Mouse (Mus musculus) kidney, embryonic 14.5 days (tissue): ENCODE data around the gene Pnpo. TPM values are rescaled to one million over a fixed set of nuclear protein-coding genes. Genes with fewer than 3 reads are reported as not detected.

ENCODE experiments used
- ATAC-seq: fragments of 200-750 bp; cut with Nextera tagmentation; 2 replicates; pipeline ENCODE4 v1.8.0; 2017; ENCODE audit warnings: moderate number of reproducible peaks, mild to moderate bottlenecking, moderate TSS enrichment, moderate library complexity; ENCODE audit not compliant: low FRiP score, low TSS enrichment
- H3K27ac ChIP-seq: fragments of 300-500 bp; sonication (generic); 2 replicates; pipeline ENCODE4 v1.5.1; 2014; ENCODE audit warnings: low read depth, mild to moderate bottlenecking, low read length, moderate library complexity, mixed read lengths
- H3K27me3 ChIP-seq: fragments of 300-500 bp; sonication (generic); 2 replicates; pipeline ENCODE4 v1.6.1; 2014; ENCODE audit warnings: mild to moderate bottlenecking, low read length; ENCODE audit not compliant: control insufficient read depth, insufficient read depth
- H3K36me3 ChIP-seq: fragments of 300-500 bp; sonication (generic); 2 replicates; pipeline ENCODE4 v1.6.1; 2014; ENCODE audit warnings: low read length, mixed read lengths; ENCODE audit not compliant: control insufficient read depth, insufficient read depth
- H3K4me1 ChIP-seq: fragments of 300-500 bp; sonication (generic); 2 replicates; pipeline ENCODE4 v1.6.1; 2014; ENCODE audit warnings: low read length, mixed read lengths; ENCODE audit not compliant: control insufficient read depth, insufficient read depth
- H3K4me2 ChIP-seq: fragments of 300-500 bp; sonication (generic); replicated peaks from 2 replicates; pipeline ENCODE4 v1.6.1; 2014; ENCODE audit warnings: low read depth, mild to moderate bottlenecking, low read length
- H3K4me3 ChIP-seq: fragments of 300-500 bp; sonication (generic); 2 replicates; pipeline ENCODE4 v1.5.1; 2014; ENCODE audit warnings: mild to moderate bottlenecking, low read length
- H3K9ac ChIP-seq: fragments of 300-500 bp; sonication (generic); 2 replicates; pipeline ENCODE4 v1.6.1; 2014; ENCODE audit warnings: low read depth, mild to moderate bottlenecking, low read length, moderate library complexity
- H3K9me3 ChIP-seq: fragments of 300-500 bp; sonication (generic); 2 replicates; pipeline ENCODE4 v1.6.1; 2016; ENCODE audit warnings: low read length; ENCODE audit not compliant: control insufficient read depth
- WGBS: fragments of 180-500 bp; shearing (Covaris S2); extraction: QIAGEN DNeasy Blood & Tissue Kit; methylation state at CpG from one replicate; pipeline ENCODE4 v1.1.7; 2014; 5-methylcytosine and 5-hydroxymethylcytosine counted together
- polyA plus RNA-seq: library from polyadenylated mRNA; unstranded; fragments of >200 nt; fragmentation: Nextera tagmentation; extraction: Ambion mirVana; gene quantifications from 2 replicates; pipeline ENCODE4 v1.2.1, GENCODE M21; 2014

Pnpo gene
- polyA plus RNA-seq, 1 experiment from 2014 or later = 28.0 TPM

DNA sequence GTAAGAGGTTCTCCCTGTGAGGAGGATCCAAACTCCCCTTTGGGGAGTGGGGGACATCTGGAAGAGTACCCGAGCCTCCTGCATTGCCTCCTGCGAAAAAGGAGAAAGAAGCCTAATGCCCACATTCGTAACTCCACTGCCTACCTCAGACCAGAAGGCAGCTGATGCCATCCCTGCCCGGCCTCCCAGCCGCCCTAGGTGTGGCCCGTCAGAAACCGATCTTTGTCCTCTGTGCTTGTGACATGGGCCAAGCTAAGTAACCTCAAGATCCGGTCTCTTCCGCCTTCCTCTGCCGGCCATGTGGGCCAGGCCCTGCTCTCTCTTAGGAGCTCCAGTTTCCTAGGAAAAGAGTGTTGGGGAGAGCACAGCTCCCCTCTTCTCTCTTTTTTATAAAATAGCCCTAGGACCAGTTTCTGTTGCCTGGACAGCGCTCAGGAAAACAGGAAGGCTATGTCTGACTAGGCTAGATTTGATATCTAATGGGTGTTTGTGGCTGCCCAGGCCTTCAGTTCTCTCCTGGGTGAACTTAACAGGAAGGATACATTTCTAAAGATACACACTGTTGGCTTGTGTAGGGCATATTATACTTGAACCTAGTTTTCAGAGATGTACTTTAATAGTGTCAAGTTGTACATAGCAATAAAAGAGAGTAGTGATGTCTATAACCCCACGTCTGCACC lies 18.2 kb downstream of the Pnpo start:
- no peak overlapping the region for H3K4me2 ChIP-seq
- no peak overlapping the region for H3K4me3 ChIP-seq
- 89% methylated on average over 12 of the region's 12 CpGs for WGBS
- H3K9ac ChIP-seq = no peak overlapping the region
- no peaks in the 10 kb centered on the region for H3K9me3 ChIP-seq
- no peaks in the 10 kb centered on the region for H3K27me3 ChIP-seq
- H3K36me3 ChIP-seq = no peaks in the 10 kb centered on the region
- H3K27ac ChIP-seq = no peak overlapping the region
- H3K4me1 ChIP-seq = no peaks in the 10 kb centered on the region; the same call in 1 of the 2 replicates
- ATAC-seq = no peak

DNA sequence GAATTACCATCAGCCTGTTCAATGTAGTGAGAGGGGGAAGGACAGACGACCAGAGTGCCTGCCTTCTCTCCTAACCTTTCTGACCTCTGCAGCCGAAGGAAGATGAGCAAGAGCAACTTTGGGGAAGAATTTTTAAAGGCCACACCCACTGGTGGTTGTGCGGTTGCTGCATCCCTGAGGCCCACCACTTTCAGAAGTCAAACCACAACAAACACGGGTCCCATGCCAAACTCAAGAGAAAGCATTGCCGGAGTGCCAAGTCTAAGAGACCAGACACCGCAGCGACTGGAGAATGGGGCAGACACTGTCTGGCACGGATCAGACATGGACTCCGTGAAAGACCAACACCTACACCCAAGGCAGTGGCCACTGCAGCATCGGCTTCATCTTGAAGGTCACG lies 18.9 kb downstream of the Pnpo start:
- H3K4me1 ChIP-seq = no peaks in the 10 kb centered on the region; the same call in 1 of the 2 replicates
- no peaks in the 10 kb centered on the region for H3K9me3 ChIP-seq
- no peaks in the 10 kb centered on the region for H3K36me3 ChIP-seq
- H3K27ac ChIP-seq = no peak overlapping the region
- no peak overlapping the region for H3K4me3 ChIP-seq
- no peak for ATAC-seq
- 83% methylated on average over 11 of the region's 11 CpGs for WGBS
- no peaks in the 10 kb centered on the region for H3K27me3 ChIP-seq
- H3K4me2 ChIP-seq = no peak overlapping the region
- H3K9ac ChIP-seq = no peak overlapping the region

DNA sequence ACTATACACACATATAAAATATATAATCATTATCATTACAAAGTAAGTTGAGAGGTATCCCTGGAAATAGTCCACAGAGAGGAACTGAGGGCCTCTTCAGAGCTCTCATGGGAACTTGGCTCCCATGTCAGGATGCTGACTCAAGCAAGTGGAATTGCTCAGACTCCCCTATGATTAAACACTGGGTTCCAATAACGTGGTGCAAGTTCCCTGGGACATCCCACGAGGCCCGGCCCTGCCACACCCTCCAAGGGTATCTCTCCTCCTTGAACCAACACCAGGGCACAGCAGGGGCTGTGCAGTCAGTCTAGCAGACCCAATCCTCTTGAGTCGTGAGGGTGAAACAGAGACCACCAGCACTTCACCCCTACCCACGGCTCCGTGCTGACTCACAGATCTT lies 24.8 kb downstream of the Pnpo start:
- H3K4me3 ChIP-seq = no peak overlapping the region
- H3K27me3 ChIP-seq = no peaks in the 10 kb centered on the region
- H3K36me3 ChIP-seq = no peaks in the 10 kb centered on the region
- WGBS = 59% methylated on average over 6 of the region's 6 CpGs
- H3K9ac ChIP-seq = no peak overlapping the region
- H3K4me2 ChIP-seq = no peak overlapping the region
- H3K4me1 ChIP-seq = peaks cover 10% of the 10 kb centered on the region
- H3K9me3 ChIP-seq = no peaks in the 10 kb centered on the region
- no peak for ATAC-seq
- H3K27ac ChIP-seq = no peak overlapping the region

DNA sequence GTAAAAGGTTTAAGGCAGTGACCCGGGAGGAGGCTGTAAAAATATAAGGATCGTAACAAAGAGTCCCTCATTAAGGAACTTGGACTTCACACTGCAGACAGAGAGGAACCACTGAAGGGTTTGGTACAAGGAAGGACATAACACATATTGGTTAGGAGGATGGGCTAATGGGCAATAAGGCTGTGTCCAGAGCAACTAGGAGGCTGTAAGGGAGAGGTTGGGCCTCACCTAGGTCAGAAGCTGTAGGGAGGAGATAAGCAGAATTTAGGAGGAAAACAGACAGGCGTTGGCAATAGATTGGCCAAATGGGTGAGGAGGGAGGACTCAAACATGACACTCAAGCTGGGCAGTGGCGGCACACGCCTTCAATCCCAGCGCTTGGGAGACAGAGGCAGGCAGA lies 26.4 kb downstream of the Pnpo start:
- Histone ChIP-seq H3K9ac (no peak overlapping the region), H3K27ac (no peak overlapping the region), H3K36me3 (peaks cover 6% of the 10 kb centered on the region; the same call in 1 of the 2 replicates), H3K4me3 (no peak overlapping the region), H3K9me3 (no peaks in the 10 kb centered on the region), H3K4me2 (no peak overlapping the region), H3K4me1 (peaks cover 10% of the 10 kb centered on the region), H3K27me3 (no peaks in the 10 kb centered on the region)
- no peak for ATAC-seq
- 89% methylated on average over 6 of the region's 6 CpGs for WGBS

DNA sequence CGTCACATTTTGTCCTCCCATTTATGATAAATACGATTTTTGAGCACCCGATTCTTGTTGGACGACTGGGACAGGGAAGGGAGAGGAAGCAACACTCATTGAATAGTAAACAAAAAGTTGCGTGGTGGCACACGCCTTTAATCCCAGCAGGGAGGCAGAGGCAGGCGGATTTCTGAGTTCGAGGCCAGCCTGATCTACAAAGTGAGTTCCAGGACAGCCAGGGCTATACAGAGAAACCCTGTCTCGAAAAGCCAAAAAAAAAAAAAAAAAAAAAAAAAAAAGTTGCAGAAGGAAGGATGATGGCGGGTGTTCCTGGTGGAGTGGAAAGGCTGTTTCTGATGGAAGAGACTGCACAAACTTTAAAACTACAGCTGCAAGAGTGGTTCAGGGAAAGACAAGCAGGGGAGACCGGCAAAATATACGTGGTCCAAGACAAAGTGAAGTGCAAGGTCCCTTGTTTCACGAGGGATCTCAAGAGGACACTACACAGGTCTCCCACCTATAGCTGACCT lies 26.8 kb downstream of the Pnpo start:
- Histone ChIP-seq H3K9me3 (no peaks in the 10 kb centered on the region), H3K36me3 (peaks cover 6% of the 10 kb centered on the region), H3K27ac (no peak overlapping the region), H3K4me3 (peak overlapping the region; percentile 33), H3K27me3 (no peaks in the 10 kb centered on the region), H3K9ac (peak overlapping the region; percentile 14; the same call in 1 of the 2 replicates), H3K4me1 (peaks cover 10% of the 10 kb centered on the region), H3K4me2 (peak overlapping the region; percentile 42)
- ATAC-seq = no peak
- 30% methylated on average over 12 of the region's 13 CpGs for WGBS

GRCm38 (mm10) chr11:96916044-96916884 lies 27.5 kb downstream of the Pnpo start, which contains the start of gene Cdk5rap3:
TSS of gene Cdk5rap3 (minus strand) at chr11:96916496.
- H3K9ac ChIP-seq = peak within 1 kb of the TSS; percentile 65
- H3K9me3 ChIP-seq = no peaks in the 10 kb centered on the region
- ATAC-seq = peak; percentile 98
- H3K4me3 ChIP-seq = peak within 1 kb of the TSS; percentile 67
- peaks cover 10% of the 10 kb centered on the region for H3K4me1 ChIP-seq
- H3K27me3 ChIP-seq = no peaks in the 10 kb centered on the region
- peak within 1 kb of the TSS; percentile 61; the same call in 1 of the 2 replicates for H3K27ac ChIP-seq
- WGBS = under 1% methylated on average over 55 of the region's 55 CpGs
- H3K4me2 ChIP-seq = peak within 1 kb of the TSS; percentile 79
- H3K36me3 ChIP-seq = peaks cover 11% of the 10 kb centered on the region

- WGBS = 82% methylated on average over 11 of the region's 11 CpGs
- no peak overlapping the region for H3K4me2 ChIP-seq
- peaks cover 10% of the 10 kb centered on the region for H3K4me1 ChIP-seq
- no peaks in the 10 kb centered on the region for H3K9me3 ChIP-seq
- no peak overlapping the region for H3K4me3 ChIP-seq
- H3K9ac ChIP-seq = no peak overlapping the region
- peaks cover 40% of the 10 kb centered on the region for H3K36me3 ChIP-seq
- ATAC-seq = no peak
- no peaks in the 10 kb centered on the region for H3K27me3 ChIP-seq
- no peak overlapping the region for H3K27ac ChIP-seq
These were observed 31.1 kb downstream of the Pnpo start for GRCm38 (mm10) chr11:96912682-96913081.

DNA sequence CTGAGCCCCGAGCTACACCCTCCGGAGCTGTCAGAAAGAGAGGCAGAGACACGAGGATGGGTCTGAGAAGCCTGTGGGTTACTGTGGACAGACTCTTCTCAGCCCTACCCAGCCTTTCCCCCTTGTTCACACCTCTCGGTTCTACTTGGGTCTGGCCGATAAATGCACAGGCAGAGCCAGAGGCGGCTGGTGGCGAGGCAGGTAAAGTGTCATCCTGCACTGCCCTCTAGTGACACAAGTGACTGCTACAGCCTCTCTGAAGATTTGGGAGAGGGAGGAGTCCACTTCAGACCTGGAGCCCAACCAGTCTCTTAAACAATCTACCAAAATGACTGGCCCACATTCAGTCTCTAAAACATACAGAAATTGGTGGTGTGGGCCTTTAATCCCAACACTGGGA lies 33.8 kb downstream of the Pnpo start:
- Histone ChIP-seq H3K9me3 (no peaks in the 10 kb centered on the region), H3K9ac (no peak overlapping the region), H3K4me1 (peaks cover 13% of the 10 kb centered on the region), H3K4me3 (no peak overlapping the region), H3K27me3 (no peaks in the 10 kb centered on the region), H3K36me3 (peaks cover 43% of the 10 kb centered on the region), H3K27ac (no peak overlapping the region), H3K4me2 (no peak overlapping the region)
- ATAC-seq = peak; percentile 62
- 30% methylated on average over 7 of the region's 7 CpGs for WGBS

- Histone ChIP-seq H3K9ac (no peak overlapping the region; the same call in 1 of the 2 replicates), H3K4me3 (no peak overlapping the region), H3K27me3 (no peaks in the 10 kb centered on the region), H3K36me3 (peaks cover 43% of the 10 kb centered on the region), H3K4me1 (peaks cover 10% of the 10 kb centered on the region), H3K4me2 (no peak overlapping the region), H3K27ac (no peak overlapping the region), H3K9me3 (no peaks in the 10 kb centered on the region)
- ATAC-seq = no peak
- WGBS = 87% methylated on average over 12 of the region's 12 CpGs
These were observed 35.2 kb downstream of the Pnpo start for GRCm38 (mm10) chr11:96908594-96908993.
